Mouse (Mus musculus): ENCODE measurements around the gene Thsd7b.

GRCm38 (mm10) chr1:129915484-129915883, 642.4 kb downstream of the Thsd7b start:
- TF ChIP-seq POLR2A (IDR thresholded peaks at IDR 0.05; ENCODE audit: insufficient read length, low read depth) (no peak), TCF3 (IDR thresholded peaks at IDR 0.05; ENCODE audit: insufficient read length, low read depth) (no peak), POLR2AphosphoS2 (IDR thresholded peaks at IDR 0.05; ENCODE audit: insufficient read length, low read depth) (no peak), USF1 (IDR thresholded peaks at IDR 0.05; ENCODE audit: low read depth) (no peak), MAX (IDR thresholded peaks at IDR 0.05; ENCODE audit: low read depth) (no peak), MYOD1 (IDR thresholded peaks at IDR 0.05; ENCODE audit: control insufficient read depth in 1 of 3, insufficient read length in 2 of 3, low read depth in 2 of 3) (no peak), TCF12 (IDR thresholded peaks at IDR 0.05; ENCODE audit: insufficient read depth, poor library complexity, severe bottlenecking) (no peak), CEBPB (IDR thresholded peaks at IDR 0.05; ENCODE audit: insufficient read depth, poor library complexity, severe bottlenecking) (no peak), MYOG (IDR thresholded peaks at IDR 0.05; ENCODE audit: control insufficient read depth in 1 of 3, insufficient read depth in 1 of 3, insufficient read length in 2 of 3, low read depth in 2 of 3) (no peak)
